Mouse (Mus musculus) mesoderm, embryonic 11.5 days (tissue): ENCODE results near the gene Prss8.
"Not testable (repeated sequence)": the region's sequence is repeated elsewhere in the genome, so short reads cannot be mapped to it uniquely, and the experiment has no call there.

Experiments used
- DNase-seq: peaks from one replicate; pipeline ENCODE4 v3.0.0-alpha.2; 2012; ENCODE audit warnings: low read depth, low spot score

The Prss8 gene

DNA sequence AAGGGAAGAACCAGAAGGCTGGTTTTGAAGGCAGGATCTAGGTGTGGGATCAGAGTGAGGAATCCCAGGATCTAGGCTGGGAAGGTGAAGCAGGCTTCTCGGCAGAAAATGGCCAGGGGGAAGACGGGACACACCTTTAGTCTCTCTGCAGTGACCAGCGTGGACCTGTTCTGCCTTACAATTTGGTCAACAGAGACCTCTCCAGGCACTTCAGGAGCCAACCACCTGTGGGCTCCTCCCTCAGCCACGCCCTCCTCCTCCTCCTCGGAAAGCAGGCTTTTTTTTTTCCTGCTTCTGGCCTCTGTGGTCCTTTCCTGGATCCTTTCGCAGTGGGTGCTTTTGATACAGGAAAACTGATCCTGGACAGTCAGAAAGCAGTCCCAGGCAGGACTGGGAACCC is at the start of gene Prss8:
Gene Prss8 (minus strand): TSS at position 182 of the 400 bp plus-strand sequence.
- DNase-seq: no peak

DNA sequence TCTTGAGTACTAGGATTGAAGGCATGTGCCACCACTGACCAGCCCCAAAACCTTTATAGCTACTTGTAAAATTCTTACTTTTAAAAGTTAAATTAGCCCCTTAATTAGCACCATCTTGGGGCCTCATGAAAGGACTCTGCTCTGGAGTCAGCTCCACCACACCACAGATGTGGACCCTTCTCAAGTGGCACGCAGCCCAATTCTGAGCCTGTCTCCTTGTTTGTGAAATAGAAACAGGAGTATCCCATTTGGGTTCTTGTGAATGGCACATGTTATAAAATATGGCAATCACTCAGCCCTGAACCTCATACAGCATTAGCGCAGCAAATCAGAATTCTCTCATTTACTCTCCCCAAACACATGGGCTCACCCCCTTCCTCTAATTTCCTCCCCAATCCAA is 49.0 kb upstream of the Prss8 start:
- DNase-seq: no peak

GRCm38 (mm10) chr7:127974413-127974930 is 44.6 kb upstream of the Prss8 start:
- no peak for DNase-seq

- DNase-seq: peak; percentile 90
Measured at GRCm38 (mm10) chr7:127967922-127968828, 38.3 kb upstream of the Prss8 start.

- DNase-seq: peak; percentile 95
Measured at GRCm38 (mm10) chr7:127967004-127967921, 37.4 kb upstream of the Prss8 start, which contains the start of gene Fus. Gene Fus, plus strand, starts transcription at chr7:127967457.

DNA sequence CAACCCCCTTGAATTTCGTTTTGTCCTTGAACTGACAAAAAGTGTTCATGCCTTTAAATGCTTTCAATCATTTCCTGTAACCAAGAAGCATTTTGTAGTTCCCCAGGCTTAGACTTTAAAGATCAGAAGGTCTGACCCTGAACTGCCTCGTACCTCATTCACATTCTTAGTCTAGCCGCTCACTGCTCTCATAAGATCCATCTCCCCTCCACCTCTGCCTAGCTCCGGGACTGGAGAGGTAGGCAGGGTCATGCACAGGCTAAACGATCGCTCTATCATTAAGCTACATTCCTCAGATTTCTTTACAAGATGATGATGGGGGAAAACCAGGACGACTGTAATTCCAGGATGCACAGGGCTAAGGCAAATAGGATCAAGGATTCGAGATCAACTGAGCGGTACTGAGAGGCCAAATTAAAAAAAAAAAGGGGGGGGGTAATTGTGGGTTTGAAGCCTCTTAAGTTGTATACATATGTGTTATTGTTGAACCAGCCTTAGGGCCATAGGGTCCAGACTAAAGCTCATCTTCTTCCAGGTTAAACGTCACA is 36.5 kb upstream of the Prss8 start:
- DNase-seq: peak; percentile 54

- DNase-seq: no peak
Measured at GRCm38 (mm10) chr7:127959364-127959763, 29.5 kb upstream of the Prss8 start.

DNA sequence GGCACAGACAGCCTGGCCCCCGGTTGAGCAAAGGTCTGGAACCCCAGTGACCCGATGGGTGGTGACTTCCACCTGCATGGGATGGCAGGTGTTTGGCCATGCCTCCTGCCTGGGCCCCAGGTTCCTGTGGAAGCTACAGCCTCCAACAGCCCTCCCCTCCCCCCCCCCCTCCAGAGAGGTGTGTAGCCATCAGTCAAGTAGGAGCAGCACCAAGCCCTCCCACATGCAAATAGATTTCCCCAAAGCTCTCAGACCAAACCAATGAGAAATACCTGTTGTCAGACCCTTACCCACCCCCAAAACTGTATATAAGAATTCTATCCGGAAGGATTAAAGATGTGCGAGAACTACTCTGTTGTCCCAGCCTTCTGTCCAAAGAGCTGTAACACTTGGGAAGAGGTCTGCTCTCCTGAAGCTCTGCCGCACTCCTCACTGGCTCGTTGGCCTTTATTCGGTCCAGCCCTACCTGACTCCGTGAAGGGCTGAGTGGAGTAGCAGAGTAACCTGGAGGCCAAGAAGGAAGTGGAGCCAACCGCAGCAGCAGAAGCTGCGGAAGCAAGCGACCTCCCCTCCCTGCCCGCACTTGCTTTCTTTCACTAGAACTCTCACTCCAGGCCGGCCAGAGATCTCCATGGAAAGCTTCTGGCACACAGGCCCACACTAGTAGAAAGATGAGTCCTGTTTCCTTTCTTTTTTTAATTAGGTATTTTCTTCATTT is 23.1 kb upstream of the Prss8 start:
- DNase-seq: no peak

GRCm38 (mm10) chr7:127946470-127947023 is 16.6 kb upstream of the Prss8 start, which contains the start of gene Prss36:
Gene Prss36, minus strand, starts transcription at chr7:127946725.
- no peak for DNase-seq

DNA sequence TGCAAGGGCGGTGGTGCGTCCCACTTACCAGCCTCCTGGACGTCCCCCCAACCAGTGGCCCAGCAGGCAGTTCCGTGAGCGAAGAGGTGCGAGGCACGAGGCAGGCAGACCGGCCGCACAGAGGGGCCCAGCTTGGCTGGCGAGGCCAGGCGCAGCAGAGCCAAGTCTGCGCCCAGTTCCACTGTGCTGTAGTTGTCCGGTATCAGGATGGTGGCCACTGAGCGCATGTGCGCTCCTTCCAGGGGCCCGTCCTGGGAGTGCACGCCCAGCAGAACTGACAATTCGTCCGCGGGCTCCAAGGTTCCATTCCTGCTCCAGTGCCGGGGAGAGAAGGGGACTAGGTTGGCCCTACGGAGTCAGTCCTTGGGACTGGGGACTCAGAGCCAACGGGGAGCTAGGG is 14.7 kb upstream of the Prss8 start:
- no peak for DNase-seq

- DNase-seq: not testable (repeated sequence)
Measured at GRCm38 (mm10) chr7:127942097-127942496, 12.2 kb upstream of the Prss8 start.

DNA sequence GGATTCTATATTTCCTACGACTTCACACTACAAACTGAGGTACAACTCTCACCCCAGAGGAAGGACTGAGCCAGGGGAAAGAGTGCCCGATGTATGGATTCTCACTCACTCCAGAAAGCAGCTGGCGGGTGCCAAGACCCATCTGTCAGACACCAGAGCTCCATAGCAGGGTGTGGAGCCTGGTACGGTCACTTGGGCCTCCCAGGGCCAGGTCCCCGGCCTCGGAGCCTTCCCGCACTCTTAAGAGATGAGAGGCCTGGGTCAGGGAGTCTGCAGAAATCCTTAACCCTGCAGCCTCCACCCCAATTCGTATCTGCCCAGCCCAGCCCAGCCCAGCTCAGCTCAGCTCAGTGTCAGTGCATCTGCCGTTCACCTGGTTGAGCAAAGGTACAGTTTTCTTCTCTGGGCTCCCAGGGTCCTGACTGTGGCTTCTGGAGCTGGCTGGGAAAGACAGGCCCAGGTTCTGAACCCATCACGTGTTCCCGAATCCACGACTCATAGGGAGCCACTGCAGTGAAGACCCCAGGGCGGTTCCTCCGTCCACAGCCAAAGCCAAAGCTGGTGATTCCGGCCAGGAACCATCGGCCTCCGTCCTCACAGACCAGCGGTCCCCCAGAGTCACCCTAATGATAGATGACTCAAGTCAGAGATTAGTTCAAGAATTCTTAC is 6.4 kb upstream of the Prss8 start:
- DNase-seq: no peak

DNA sequence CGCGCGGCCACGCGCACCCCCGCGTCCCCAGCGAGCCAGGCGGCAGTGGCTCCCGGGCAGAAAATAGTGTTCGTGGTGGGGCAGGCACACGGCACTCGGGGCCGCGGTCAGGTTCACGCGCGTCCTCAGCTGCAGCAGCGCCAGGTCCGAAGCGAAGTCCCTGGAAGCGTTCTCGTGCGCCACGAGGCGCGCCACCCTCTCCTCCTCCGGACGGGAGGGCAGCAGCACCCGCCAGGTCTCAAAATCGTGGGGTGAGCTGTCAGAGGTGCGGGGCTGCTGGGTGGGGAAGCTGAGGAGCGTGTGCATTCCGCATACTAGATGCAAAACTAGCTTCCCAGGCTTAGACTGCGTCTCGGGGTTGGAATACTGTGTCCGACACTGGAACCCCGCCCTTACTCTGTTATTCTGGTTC is 5.8 kb upstream of the Prss8 start:
- no peak for DNase-seq

- peak; percentile 96 for DNase-seq
Measured at GRCm38 (mm10) chr7:127935028-127935722, 5.3 kb upstream of the Prss8 start.

DNA sequence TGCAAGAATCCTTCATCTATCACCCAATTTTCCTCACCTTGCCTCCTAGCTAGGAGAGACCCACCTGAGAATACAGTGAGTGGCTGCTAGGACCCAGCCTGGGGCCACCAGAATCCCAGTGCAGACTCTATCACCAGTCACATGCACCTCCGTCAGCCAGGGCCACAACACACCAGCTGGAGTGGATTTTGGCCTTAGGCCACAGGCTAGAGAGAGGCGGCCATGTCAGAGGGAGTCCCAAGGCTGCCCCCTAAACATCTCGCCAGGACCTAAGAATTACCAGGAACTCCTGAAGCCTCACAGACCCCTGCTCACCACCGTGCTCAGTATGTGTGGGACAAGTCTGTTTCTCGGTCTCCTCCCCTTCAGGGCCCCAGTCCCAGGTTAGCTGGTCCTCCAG is 4.2 kb upstream of the Prss8 start:
- DNase-seq: no peak

GRCm38 (mm10) chr7:127932273-127933031 is 2.5 kb upstream of the Prss8 start:
- peak; percentile 38 for DNase-seq

DNA sequence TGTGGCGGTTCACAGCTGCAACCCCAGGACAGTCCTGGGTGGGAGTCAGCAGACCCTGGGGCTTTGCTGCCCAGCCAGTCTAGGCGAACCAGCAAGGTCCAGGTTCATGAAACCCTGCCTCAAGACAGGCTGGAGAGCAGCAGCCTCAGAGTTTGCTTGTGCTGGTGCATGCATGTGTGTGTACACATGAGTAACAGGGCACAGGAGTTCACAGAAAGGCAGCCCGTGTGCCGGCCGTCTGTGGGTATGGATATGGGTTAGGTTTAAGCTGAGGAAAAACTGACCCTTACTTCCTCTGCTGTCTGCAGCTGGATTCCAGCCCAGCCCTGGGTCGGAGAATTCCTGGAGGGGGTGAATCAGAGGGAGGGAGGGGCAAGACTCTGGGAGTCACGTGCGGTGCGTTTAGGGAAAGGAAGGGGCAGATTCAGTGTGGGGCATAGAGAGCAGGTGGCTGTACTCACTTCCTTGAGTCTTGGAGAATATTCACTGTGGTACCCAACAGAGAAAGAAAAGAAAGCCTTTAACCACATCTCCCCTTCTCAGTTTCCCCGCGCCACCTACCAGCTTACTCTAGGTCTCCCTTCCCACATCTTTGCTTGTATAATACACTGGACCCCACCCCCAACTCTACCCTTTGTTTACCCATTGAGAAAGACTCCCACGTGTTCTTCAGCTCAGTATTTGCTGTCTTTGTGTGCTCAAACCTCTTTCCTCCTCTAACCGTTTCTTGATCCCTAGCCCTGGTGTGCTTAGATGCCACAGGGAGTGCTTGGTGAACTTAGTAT is 1.6 kb upstream of the Prss8 start:
- DNase-seq: no peak

DNA sequence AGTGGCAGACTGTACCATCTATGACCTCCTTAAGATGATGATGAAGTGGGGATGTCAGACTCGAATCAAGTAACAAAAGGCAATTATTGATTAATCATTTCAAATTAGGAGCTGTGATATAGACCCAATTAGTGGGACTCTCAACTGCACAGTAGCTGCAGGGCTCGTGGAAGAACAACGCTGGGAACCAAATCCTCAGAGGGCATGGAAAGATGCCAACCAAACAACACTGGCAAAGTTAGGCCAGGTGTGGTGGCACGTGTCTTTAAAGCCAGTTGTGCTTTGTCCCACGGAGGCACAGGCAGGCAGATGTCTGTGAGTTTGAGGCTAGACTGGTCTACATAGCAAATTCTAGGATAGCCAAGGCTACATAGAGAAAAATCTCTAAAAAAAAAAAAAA is 732 bp upstream of the Prss8 start:
- DNase-seq: no peak
